Mouse (Mus musculus): Measurements from ENCODE around the gene Olfr70. TPM values are rescaled to one million over a fixed set of nuclear protein-coding genes. Genes with fewer than 3 reads are reported as not detected.

Olfr70 gene
- polyA plus RNA-seq, 1 experiment from 2014 or later, result not detected

DNA sequence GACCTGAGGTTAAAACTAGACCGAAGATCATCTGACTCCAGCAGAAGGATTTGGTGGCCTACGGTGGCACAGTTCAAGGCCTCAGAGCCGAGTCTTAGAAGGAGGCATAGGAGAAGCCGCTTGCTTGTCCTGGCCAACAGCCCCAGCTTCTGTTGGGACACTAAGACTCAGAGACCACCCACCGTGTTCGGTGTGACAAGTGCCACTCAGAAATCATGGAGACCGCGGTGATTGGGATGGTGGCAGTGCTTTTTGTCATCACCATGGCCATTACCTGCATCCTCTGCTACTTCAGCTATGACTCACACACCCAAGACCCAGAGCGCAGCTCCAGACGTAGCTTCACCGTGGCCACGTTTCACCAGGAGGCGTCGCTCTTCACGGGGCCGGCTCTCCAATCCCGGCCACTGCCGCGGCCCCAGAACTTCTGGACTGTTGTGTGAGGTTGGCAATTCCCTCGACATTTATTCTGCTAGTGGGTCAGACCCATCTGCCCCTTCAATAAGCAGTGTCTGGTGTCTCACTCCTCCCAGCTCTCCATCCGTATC is 30.2 kb upstream of the Olfr70 start:
- Histone ChIP-seq H3K4me3 (ENCODE audit: low read depth, low read length) (no peak overlapping the region), H3K27me3 (ENCODE audit: control insufficient read depth, insufficient read depth, low read length) (no peaks in the 10 kb centered on the region), H3K4me1 (ENCODE audit: control insufficient read depth, insufficient read depth, low read length) (peaks cover 32% of the 10 kb centered on the region), H3K9me3 (ENCODE audit: control insufficient read depth, low read depth, low read length) (no peaks in the 10 kb centered on the region), H3K9ac (replicated peaks; ENCODE audit: low read depth, low read length) (no peak overlapping the region), H3K4me2 (replicated peaks; ENCODE audit: low read depth, low read length) (no peak overlapping the region), H3K36me3 (ENCODE audit: control insufficient read depth, insufficient read depth, low read length) (no peaks in the 10 kb centered on the region), H3K27ac (ENCODE audit: low read length) (no peak overlapping the region)
- no peak for ATAC-seq (ENCODE audit: insufficient number of reproducible peaks, insufficient read depth, low FRiP score, low read depth)
- WGBS, result 64% methylated on average over 21 of the region's 21 CpGs

- H3K4me2 ChIP-seq (replicated peaks; ENCODE audit: low read depth, low read length), result no peak within 1 kb of the TSS
- H3K36me3 ChIP-seq (ENCODE audit: control insufficient read depth, insufficient read depth, low read length), result no peaks in the 10 kb centered on the region
- ATAC-seq (ENCODE audit: insufficient number of reproducible peaks, insufficient read depth, low FRiP score, low read depth), result no peak
- no peaks in the 10 kb centered on the region for H3K27me3 ChIP-seq (ENCODE audit: control insufficient read depth, insufficient read depth, low read length)
- 50% methylated on average over 14 of the region's 14 CpGs for WGBS
- H3K9ac ChIP-seq (replicated peaks; ENCODE audit: low read depth, low read length), result no peak within 1 kb of the TSS
- peaks cover 32% of the 10 kb centered on the region for H3K4me1 ChIP-seq (ENCODE audit: control insufficient read depth, insufficient read depth, low read length)
- H3K9me3 ChIP-seq (ENCODE audit: control insufficient read depth, low read depth, low read length), result no peaks in the 10 kb centered on the region
- H3K27ac ChIP-seq (ENCODE audit: low read length), result no peak within 1 kb of the TSS; the same call in 1 of the 2 replicates
- H3K4me3 ChIP-seq (ENCODE audit: low read depth, low read length), result no peak within 1 kb of the TSS
Measured at GRCm38 (mm10) chr4:43729794-43730550, 29.4 kb upstream of the Olfr70 start, which contains the start of gene Spaar. Gene Spaar (plus strand): TSS chr4:43730034.

DNA sequence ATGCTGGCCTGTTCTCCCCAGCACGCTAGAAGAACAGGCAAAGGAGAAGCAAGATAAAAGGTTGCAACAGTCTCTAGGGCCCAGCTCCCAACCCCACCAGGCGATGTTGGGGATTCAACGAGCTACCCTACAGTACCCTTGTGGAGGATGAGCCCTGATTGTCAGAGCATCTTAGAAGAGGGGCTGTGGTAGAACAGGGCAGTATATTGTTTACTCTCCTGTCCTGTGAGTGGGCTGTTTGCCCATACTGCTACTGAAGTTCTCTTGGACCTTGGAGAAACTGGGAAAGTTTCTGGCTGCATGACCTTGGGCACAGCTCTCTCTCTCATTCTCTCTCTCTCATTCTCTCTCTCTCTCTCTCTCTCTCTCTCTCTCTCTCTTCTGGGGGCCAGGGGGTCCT is 28.5 kb upstream of the Olfr70 start:
- Histone ChIP-seq H3K9me3 (ENCODE audit: control insufficient read depth, low read depth, low read length) (no peaks in the 10 kb centered on the region), H3K4me1 (ENCODE audit: control insufficient read depth, insufficient read depth, low read length) (peaks cover 32% of the 10 kb centered on the region), H3K27ac (ENCODE audit: low read length) (no peak overlapping the region; the same call in 1 of the 2 replicates), H3K27me3 (ENCODE audit: control insufficient read depth, insufficient read depth, low read length) (no peaks in the 10 kb centered on the region), H3K36me3 (ENCODE audit: control insufficient read depth, insufficient read depth, low read length) (no peaks in the 10 kb centered on the region), H3K4me3 (ENCODE audit: low read depth, low read length) (no peak overlapping the region), H3K9ac (replicated peaks; ENCODE audit: low read depth, low read length) (no peak overlapping the region), H3K4me2 (replicated peaks; ENCODE audit: low read depth, low read length) (no peak overlapping the region)
- no peak for ATAC-seq (ENCODE audit: insufficient number of reproducible peaks, insufficient read depth, low FRiP score, low read depth)
- 62% methylated on average over 3 of the region's 3 CpGs for WGBS

DNA sequence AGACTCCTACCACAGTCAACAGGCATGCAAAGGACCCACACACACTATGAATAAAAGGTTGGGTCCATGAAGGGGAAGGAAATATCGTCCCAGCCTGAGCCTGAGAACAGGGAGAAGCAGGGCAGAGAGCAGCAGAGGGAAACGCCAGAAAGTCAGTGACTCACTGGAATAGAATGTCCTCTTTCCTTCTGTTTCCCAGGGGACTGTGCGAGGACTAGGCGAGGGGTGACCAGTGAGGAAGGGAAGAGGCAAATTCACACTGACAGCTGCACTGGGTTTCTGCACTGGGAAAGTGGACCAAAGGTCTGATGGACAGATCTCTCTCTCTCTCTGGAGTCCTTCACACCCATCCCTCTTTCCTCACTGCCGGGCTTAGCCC is 28.0 kb upstream of the Olfr70 start:
- Histone ChIP-seq H3K4me2 (replicated peaks; ENCODE audit: low read depth, low read length) (no peak overlapping the region), H3K4me3 (ENCODE audit: low read depth, low read length) (no peak overlapping the region), H3K9me3 (ENCODE audit: control insufficient read depth, low read depth, low read length) (no peaks in the 10 kb centered on the region), H3K27me3 (ENCODE audit: control insufficient read depth, insufficient read depth, low read length) (no peaks in the 10 kb centered on the region), H3K4me1 (ENCODE audit: control insufficient read depth, insufficient read depth, low read length) (peaks cover 32% of the 10 kb centered on the region), H3K27ac (ENCODE audit: low read length) (peak overlapping the region; percentile 36; the same call in 1 of the 2 replicates), H3K9ac (replicated peaks; ENCODE audit: low read depth, low read length) (no peak overlapping the region), H3K36me3 (ENCODE audit: control insufficient read depth, insufficient read depth, low read length) (no peaks in the 10 kb centered on the region)
- ATAC-seq (ENCODE audit: insufficient number of reproducible peaks, insufficient read depth, low FRiP score, low read depth), result 0 out of 2 replicates have a peak, but pooled peaks have one; percentile 65
- 23% methylated on average over 5 of the region's 5 CpGs for WGBS

GRCm38 (mm10) chr4:43727718-43728575 is 27.3 kb upstream of the Olfr70 start:
- 67% methylated on average over 7 of the region's 7 CpGs for WGBS
- Histone ChIP-seq H3K9me3 (ENCODE audit: control insufficient read depth, low read depth, low read length) (no peaks in the 10 kb centered on the region), H3K9ac (replicated peaks; ENCODE audit: low read depth, low read length) (no peak overlapping the region), H3K36me3 (ENCODE audit: control insufficient read depth, insufficient read depth, low read length) (no peaks in the 10 kb centered on the region), H3K27me3 (ENCODE audit: control insufficient read depth, insufficient read depth, low read length) (no peaks in the 10 kb centered on the region), H3K27ac (ENCODE audit: low read length) (peak overlapping the region; percentile 36; the same call in 1 of the 2 replicates), H3K4me1 (ENCODE audit: control insufficient read depth, insufficient read depth, low read length) (peaks cover 32% of the 10 kb centered on the region), H3K4me3 (ENCODE audit: low read depth, low read length) (no peak overlapping the region), H3K4me2 (replicated peaks; ENCODE audit: low read depth, low read length) (no peak overlapping the region)
- no peak for ATAC-seq (ENCODE audit: insufficient number of reproducible peaks, insufficient read depth, low FRiP score, low read depth)

DNA sequence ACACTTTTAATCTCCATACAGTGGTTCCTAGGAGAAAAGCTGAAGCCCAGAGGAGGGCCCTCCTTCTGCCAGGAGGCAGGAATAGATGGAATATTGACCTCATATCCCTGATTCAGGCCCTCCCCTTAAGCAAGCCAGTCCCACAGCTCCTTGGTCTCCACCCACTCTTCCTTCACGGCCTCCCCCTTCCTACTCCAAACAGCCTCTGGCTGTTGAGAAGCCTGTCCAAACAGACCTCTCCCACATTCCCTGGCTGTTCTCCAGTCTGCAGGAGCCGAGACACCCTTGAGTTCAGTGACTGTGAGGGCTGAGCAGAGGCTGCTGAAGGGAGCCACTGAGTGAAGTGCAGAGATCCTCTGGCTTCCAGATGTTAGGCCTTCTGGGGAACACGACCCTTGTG is 26.4 kb upstream of the Olfr70 start, which contains the start of gene Hrct1:
TSS of gene Hrct1 (plus strand) at position 194 of the 400 bp plus-strand sequence.
- Histone ChIP-seq H3K27me3 (ENCODE audit: control insufficient read depth, insufficient read depth, low read length) (no peaks in the 10 kb centered on the region), H3K9ac (replicated peaks; ENCODE audit: low read depth, low read length) (no peak within 1 kb of the TSS), H3K27ac (ENCODE audit: low read length) (peak within 1 kb of the TSS; percentile 36; the same call in 1 of the 2 replicates), H3K36me3 (ENCODE audit: control insufficient read depth, insufficient read depth, low read length) (no peaks in the 10 kb centered on the region), H3K4me2 (replicated peaks; ENCODE audit: low read depth, low read length) (no peak within 1 kb of the TSS), H3K4me3 (ENCODE audit: low read depth, low read length) (no peak within 1 kb of the TSS), H3K9me3 (ENCODE audit: control insufficient read depth, low read depth, low read length) (no peaks in the 10 kb centered on the region), H3K4me1 (ENCODE audit: control insufficient read depth, insufficient read depth, low read length) (peaks cover 32% of the 10 kb centered on the region)
- ATAC-seq (ENCODE audit: insufficient number of reproducible peaks, insufficient read depth, low FRiP score, low read depth), result peak; percentile 81; the same call in 1 of the 2 replicates
- 22% methylated on average over 3 of the region's 3 CpGs for WGBS

DNA sequence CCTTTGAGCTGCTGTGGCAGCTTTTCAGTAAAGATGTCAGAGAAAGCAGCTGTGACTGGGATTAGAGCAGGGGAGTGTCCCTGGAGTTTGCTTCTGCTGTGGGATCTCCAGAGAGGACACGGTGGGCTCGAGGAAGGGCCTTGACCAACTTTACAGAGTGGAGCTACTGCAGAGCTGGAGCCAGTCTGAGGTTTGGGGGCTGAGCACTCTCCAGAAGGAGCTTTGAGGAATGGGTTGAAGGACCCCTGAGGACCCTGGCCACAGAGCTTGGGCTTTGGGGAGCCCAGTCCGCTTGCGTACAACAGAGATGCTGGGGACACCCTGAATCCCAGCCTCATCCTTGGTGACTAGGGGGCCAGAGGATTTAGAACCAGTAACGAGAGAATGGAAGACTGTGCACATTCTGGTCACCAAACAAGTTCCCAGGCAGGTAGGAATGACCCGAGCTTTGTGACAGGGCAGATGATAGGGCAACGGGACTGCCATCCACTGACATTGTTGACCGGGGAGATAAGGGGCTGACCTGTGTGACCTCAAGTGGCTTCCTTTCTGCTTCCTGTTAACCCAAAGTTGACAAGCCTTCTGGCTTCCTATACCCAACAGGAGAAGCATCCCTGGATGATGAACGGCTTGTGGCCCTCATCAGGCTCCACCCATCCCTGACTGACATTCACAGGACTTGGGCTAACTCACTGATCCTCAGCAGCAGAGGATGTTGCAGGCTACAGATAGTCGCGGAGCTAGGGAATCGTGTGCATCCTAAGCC is 25.8 kb upstream of the Olfr70 start:
- Histone ChIP-seq H3K4me2 (replicated peaks; ENCODE audit: low read depth, low read length) (no peak overlapping the region), H3K36me3 (ENCODE audit: control insufficient read depth, insufficient read depth, low read length) (no peaks in the 10 kb centered on the region), H3K9me3 (ENCODE audit: control insufficient read depth, low read depth, low read length) (no peaks in the 10 kb centered on the region), H3K27me3 (ENCODE audit: control insufficient read depth, insufficient read depth, low read length) (no peaks in the 10 kb centered on the region), H3K9ac (replicated peaks; ENCODE audit: low read depth, low read length) (no peak overlapping the region), H3K4me3 (ENCODE audit: low read depth, low read length) (no peak overlapping the region), H3K4me1 (ENCODE audit: control insufficient read depth, insufficient read depth, low read length) (peaks cover 32% of the 10 kb centered on the region), H3K27ac (ENCODE audit: low read length) (no peak overlapping the region)
- 0 out of 2 replicates have a peak, but pooled peaks have one; percentile 6 for ATAC-seq (ENCODE audit: insufficient number of reproducible peaks, insufficient read depth, low FRiP score, low read depth)
- 46% methylated on average over 12 of the region's 12 CpGs for WGBS

DNA sequence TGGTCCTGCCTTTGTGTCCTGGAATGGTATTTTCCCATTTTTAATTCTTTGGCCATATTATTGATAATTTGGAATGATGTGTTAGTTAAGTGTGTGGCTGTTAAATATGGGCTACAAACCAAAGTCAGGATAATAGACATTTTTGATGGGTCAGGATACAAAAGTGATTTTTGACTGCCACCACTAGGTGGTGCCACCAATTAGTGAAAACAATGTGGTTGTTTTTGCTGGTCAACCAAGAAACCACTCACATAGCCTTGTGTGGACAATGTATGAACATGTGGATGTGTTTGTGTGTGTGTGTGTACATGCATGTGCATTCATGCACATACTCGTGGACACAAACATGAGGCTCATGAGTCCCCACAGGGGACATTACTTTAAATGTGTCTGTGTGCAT is 24.2 kb upstream of the Olfr70 start:
- no peak overlapping the region for H3K4me3 ChIP-seq (ENCODE audit: low read depth, low read length)

More for the DNA sequence above, 24.2 kb upstream of the Olfr70 start:
- Histone ChIP-seq H3K9me3 (ENCODE audit: control insufficient read depth, low read depth, low read length) (no peaks in the 10 kb centered on the region), H3K36me3 (ENCODE audit: control insufficient read depth, insufficient read depth, low read length) (no peaks in the 10 kb centered on the region), H3K9ac (replicated peaks; ENCODE audit: low read depth, low read length) (no peak overlapping the region), H3K4me2 (replicated peaks; ENCODE audit: low read depth, low read length) (no peak overlapping the region), H3K4me1 (ENCODE audit: control insufficient read depth, insufficient read depth, low read length) (peaks cover 26% of the 10 kb centered on the region), H3K27ac (ENCODE audit: low read length) (no peak overlapping the region), H3K27me3 (ENCODE audit: control insufficient read depth, insufficient read depth, low read length) (no peaks in the 10 kb centered on the region)
- 26% methylated on average over 1 of the region's 1 CpGs for WGBS
- ATAC-seq (ENCODE audit: insufficient number of reproducible peaks, insufficient read depth, low FRiP score, low read depth), result no peak

All from stomach, embryonic 14.5 days (tissue).